Mouse (Mus musculus): ENCODE measurements around the gene Fam193a. TPM values are rescaled to one million over a fixed set of nuclear protein-coding genes. Genes with fewer than 3 reads are reported as not detected.

The Fam193a gene
- polyA plus RNA-seq, 1 experiment = not detected

DNA sequence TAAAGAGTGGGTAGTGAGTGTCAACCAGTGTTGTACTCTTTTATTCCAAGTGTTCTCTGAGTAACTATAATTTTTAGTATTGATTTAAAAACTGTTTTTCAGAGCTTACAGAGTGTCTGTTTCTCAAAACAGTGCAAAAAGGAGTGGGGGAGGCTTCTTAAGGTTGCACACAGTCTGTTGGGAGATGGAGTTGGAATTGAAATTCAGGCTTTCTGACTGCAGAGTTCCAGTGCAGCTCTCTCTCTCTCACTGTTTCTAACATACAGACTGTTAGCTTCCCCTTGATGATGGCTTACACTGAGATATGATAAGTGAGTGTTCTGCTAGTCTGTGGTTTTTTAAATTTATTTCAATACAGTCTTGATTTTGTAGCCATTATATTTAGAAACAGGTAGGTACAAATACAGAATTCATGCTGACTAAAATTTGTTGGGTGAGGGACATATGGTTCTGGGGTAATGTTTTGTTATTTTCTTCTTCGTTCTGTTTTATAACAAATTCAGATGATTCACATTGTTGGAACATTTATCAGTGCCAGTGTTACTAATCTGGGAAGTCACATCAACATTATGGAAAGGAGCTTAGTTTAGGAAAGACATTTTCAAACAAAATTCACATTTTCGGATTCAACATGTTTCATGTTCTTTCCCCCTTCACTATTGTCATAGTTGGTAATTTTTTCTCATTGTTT, 26.3 kb downstream of the Fam193a start:
- 42% methylated on average over 2 of the region's 2 CpGs for WGBS
- H3K4me1 ChIP-seq (ENCODE audit: control insufficient read depth, insufficient read depth, low read length) = no peaks in the 10 kb centered on the region
- no peak overlapping the region for H3K4me3 ChIP-seq (ENCODE audit: insufficient read depth, low read depth, low read length)
- TF ChIP-seq POLR2A (IDR thresholded peaks at IDR 0.05; ENCODE audit: insufficient read depth, low read depth, low read length) = no peak
- TF ChIP-seq CTCF (IDR thresholded peaks at IDR 0.05; ENCODE audit: insufficient read depth, low read depth, low read length) = no peak
- H3K27ac ChIP-seq (ENCODE audit: insufficient read depth, low read depth, low read length) = no peak overlapping the region

GRCm38 (mm10) chr5:34397866-34398265, 28.1 kb downstream of the Fam193a start:
- Histone ChIP-seq H3K4me1 (ENCODE audit: control insufficient read depth, insufficient read depth, low read length) (no peaks in the 10 kb centered on the region), H3K27ac (ENCODE audit: insufficient read depth, low read depth, low read length) (no peak overlapping the region), H3K4me3 (ENCODE audit: insufficient read depth, low read depth, low read length) (no peak overlapping the region)
- 79% methylated on average over 2 of the region's 2 CpGs for WGBS
- no peak for TF ChIP-seq POLR2A (IDR thresholded peaks at IDR 0.05; ENCODE audit: insufficient read depth, low read depth, low read length)
- no peak for TF ChIP-seq CTCF (IDR thresholded peaks at IDR 0.05; ENCODE audit: insufficient read depth, low read depth, low read length)

DNA sequence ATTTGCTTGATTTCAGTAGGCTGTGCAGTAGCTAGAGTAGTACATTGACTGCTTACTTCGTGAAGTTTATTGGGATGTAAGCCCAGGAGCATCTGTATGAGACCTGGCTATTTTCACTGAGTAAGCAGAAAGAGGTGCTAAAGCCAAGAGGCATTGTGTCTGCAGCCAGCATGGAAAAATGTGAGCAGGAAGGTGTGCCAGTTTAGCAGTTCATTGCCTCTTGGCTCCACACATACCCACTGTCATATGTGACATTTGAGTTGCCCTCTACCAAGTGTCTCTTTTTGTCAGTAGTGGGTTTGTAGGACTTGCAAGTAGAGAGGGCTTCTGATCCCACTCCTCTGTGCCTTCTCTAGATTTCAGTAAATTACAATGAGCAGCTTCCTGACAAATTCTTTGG, 28.6 kb downstream of the Fam193a start:
- H3K27ac ChIP-seq (ENCODE audit: insufficient read depth, low read depth, low read length) = no peak overlapping the region
- H3K4me1 ChIP-seq (ENCODE audit: control insufficient read depth, insufficient read depth, low read length) = no peaks in the 10 kb centered on the region
- no peak overlapping the region for H3K4me3 ChIP-seq (ENCODE audit: insufficient read depth, low read depth, low read length)
- no peak for TF ChIP-seq POLR2A (IDR thresholded peaks at IDR 0.05; ENCODE audit: insufficient read depth, low read depth, low read length)
- no peak for TF ChIP-seq CTCF (IDR thresholded peaks at IDR 0.05; ENCODE audit: insufficient read depth, low read depth, low read length)
- 55% methylated on average over 1 of the region's 1 CpGs for WGBS

GRCm38 (mm10) chr5:34407366-34407918, 37.7 kb downstream of the Fam193a start:
- WGBS = 80% methylated on average over 6 of the region's 6 CpGs
- H3K4me3 ChIP-seq (ENCODE audit: insufficient read depth, low read depth, low read length) = no peak overlapping the region
- TF ChIP-seq POLR2A (IDR thresholded peaks at IDR 0.05; ENCODE audit: insufficient read depth, low read depth, low read length) = no peak
- H3K27ac ChIP-seq (ENCODE audit: insufficient read depth, low read depth, low read length) = no peak overlapping the region
- H3K4me1 ChIP-seq (ENCODE audit: control insufficient read depth, insufficient read depth, low read length) = peaks cover 6% of the 10 kb centered on the region

DNA sequence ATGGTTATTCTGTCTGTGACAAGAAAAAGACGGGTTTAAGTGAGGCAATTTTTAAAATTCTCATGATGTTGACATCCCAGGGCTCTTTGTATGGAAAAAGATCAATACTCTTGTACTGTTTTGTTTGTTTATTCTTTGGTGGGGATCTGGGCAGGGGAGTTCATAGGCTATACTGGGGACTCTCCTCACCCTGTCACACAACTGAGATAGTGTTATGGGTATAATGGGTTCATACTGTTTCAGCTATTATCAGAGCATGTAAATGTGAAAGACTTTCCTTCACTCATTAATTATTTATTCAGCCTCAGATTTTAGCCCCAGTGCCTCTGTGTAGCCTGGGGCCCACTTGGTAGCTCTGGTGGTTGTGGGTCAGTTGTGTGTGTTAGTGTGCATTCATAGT, 39.3 kb downstream of the Fam193a start:
- TF ChIP-seq CTCF (IDR thresholded peaks at IDR 0.05; ENCODE audit: insufficient read depth, low read depth, low read length) = no peak
- 79% methylated on average over 1 of the region's 1 CpGs for WGBS

DNA sequence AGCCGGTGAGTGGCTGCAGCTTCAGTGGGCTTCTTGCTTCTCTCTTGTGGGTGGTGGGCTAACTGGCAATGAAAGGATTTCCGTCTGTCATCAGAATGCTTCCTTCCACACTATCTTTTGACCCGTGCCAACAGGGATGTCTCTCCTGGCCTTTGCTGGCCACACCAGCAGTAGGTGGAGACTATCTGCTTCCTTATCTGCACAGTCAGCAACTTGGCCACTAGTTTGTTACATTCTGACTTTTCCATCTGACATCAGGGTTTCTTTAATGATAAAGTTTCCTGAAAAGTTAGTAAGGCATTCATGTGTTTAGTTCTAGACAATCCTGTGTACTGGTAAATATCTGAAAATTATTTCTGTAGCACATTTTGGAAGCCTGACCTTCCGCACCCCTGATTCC, 41.1 kb downstream of the Fam193a start:
- H3K4me1 ChIP-seq (ENCODE audit: control insufficient read depth, insufficient read depth, low read length) = peaks cover 6% of the 10 kb centered on the region
- TF ChIP-seq POLR2A (IDR thresholded peaks at IDR 0.05; ENCODE audit: insufficient read depth, low read depth, low read length) (no peak), CTCF (IDR thresholded peaks at IDR 0.05; ENCODE audit: insufficient read depth, low read depth, low read length) (no peak)
- WGBS = 84% methylated on average over 4 of the region's 4 CpGs
- no peak overlapping the region for H3K4me3 ChIP-seq (ENCODE audit: insufficient read depth, low read depth, low read length)
- no peak overlapping the region for H3K27ac ChIP-seq (ENCODE audit: insufficient read depth, low read depth, low read length)

More for the DNA sequence above, 39.3 kb downstream of the Fam193a start:
- H3K27ac ChIP-seq (ENCODE audit: insufficient read depth, low read depth, low read length) = no peak overlapping the region
- H3K4me1 ChIP-seq (ENCODE audit: control insufficient read depth, insufficient read depth, low read length) = peaks cover 6% of the 10 kb centered on the region
- H3K4me3 ChIP-seq (ENCODE audit: insufficient read depth, low read depth, low read length) = no peak overlapping the region

GRCm38 (mm10) chr5:34413921-34414320, 44.2 kb downstream of the Fam193a start:
- Histone ChIP-seq H3K4me3 (ENCODE audit: insufficient read depth, low read depth, low read length) (no peak overlapping the region), H3K4me1 (ENCODE audit: control insufficient read depth, insufficient read depth, low read length) (peaks cover 4% of the 10 kb centered on the region), H3K27ac (ENCODE audit: insufficient read depth, low read depth, low read length) (no peak overlapping the region)
- TF ChIP-seq POLR2A (IDR thresholded peaks at IDR 0.05; ENCODE audit: insufficient read depth, low read depth, low read length) = no peak
- 51% methylated on average over 2 of the region's 2 CpGs for WGBS

DNA sequence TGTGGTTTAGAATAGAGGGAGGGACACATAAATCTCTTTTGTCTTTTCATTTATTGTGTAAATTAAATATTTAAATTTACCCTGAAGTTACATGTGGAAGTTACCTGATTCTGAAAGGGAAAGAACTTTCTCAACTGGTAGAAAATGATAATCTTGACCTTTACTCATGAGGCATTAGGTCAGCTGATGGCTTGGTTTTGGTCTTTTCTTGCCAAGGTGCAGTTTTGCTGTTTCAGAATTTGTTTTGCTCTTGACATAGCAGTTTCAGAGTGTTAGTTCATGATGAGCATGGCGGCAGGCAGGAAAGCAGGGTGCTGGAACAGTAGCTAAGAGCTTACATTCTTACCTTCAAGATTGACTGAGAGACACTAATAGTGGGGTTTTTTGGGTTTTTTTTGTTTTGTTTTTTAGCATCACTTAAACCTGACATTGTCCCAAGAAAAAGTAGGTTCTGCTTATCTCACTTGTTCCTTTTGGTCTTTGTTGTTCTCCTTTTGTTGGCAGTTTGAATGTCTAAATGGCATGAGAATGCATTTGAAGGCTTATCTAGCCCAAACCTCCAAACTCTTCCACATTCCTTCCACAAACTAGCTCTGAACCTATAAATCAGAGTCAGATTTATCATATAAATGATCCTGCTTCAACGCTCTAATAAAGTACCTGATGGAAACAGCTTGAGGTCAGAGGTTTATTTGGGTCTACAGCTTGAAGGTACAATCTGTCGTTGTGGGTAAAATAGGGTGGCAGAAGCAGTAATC, 47.7 kb downstream of the Fam193a start:
- 92% methylated on average over 3 of the region's 3 CpGs for WGBS
- TF ChIP-seq POLR2A (IDR thresholded peaks at IDR 0.05; ENCODE audit: insufficient read depth, low read depth, low read length) (no peak), CTCF (IDR thresholded peaks at IDR 0.05; ENCODE audit: insufficient read depth, low read depth, low read length) (no peak)

GRCm38 (mm10) chr5:34419188-34419587, 49.5 kb downstream of the Fam193a start:
- no peak overlapping the region for H3K27ac ChIP-seq (ENCODE audit: insufficient read depth, low read depth, low read length)
- H3K4me3 ChIP-seq (ENCODE audit: insufficient read depth, low read depth, low read length) = no peak overlapping the region
- no peaks in the 10 kb centered on the region for H3K4me1 ChIP-seq (ENCODE audit: control insufficient read depth, insufficient read depth, low read length)
- 87% methylated on average over 1 of the region's 1 CpGs for WGBS
- TF ChIP-seq POLR2A (IDR thresholded peaks at IDR 0.05; ENCODE audit: insufficient read depth, low read depth, low read length) = no peak
- TF ChIP-seq CTCF (IDR thresholded peaks at IDR 0.05; ENCODE audit: insufficient read depth, low read depth, low read length) = no peak

More for the DNA sequence above, 47.7 kb downstream of the Fam193a start:
- no peaks in the 10 kb centered on the region for H3K4me1 ChIP-seq (ENCODE audit: control insufficient read depth, insufficient read depth, low read length)
- no peak overlapping the region for H3K4me3 ChIP-seq (ENCODE audit: insufficient read depth, low read depth, low read length)
- no peak overlapping the region for H3K27ac ChIP-seq (ENCODE audit: insufficient read depth, low read depth, low read length)

All from olfactory bulb, adult 2 months (tissue).